ENCODE assay signal across 16 mouse cellular contexts in the genomic region with DNA sequence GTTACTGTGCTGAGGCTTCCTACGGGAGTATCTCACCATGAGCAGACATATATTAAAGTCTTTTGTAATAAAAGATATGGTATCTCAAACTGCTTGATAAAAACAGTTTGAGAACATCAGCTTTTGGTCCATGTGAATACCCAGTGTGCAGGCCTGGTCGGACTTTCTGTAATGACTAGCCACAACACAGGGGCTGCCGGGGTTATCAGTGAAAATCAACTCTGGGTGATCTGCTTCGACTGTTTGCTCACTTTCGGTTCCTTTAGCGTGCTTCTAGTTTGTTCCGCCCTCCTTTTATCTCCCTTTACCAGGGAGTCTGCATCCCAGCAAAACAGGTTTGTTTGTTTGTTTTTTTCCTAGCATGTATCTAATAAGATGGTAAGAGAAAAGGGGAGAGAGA. TPM values are rescaled to one million over a fixed set of nuclear protein-coding genes. Genes with fewer than 3 reads are reported as not detected.
DNase-seq lines count a peak whose midpoint lies in the region; ATAC-seq and TF ChIP-seq lines count a peak whose summit lies in the region.
"Had no signal": no experiment of that assay in that cellular context is flagged by ENCODE, and none has a peak within 500 bp of the region (broad histone marks: within the 10 kb centered on the region; RNA-seq: fewer than 3 reads in every experiment).

No protein-coding gene starts in this region.

- no peak for TF ChIP-seq CTCF in liver, embryonic 14.5 days (IDR thresholded peaks at IDR 0.05; ENCODE audit: low read depth)
- TF ChIP-seq CTCF in stomach, postnatal 0 days (IDR thresholded peaks at IDR 0.05; ENCODE audit: low read depth): no peak
- TF ChIP-seq CTCF in layer of hippocampus, adult 2 months (conservative IDR thresholded peaks at IDR 0.05): no peak

- peaks cover 16% of the 10 kb centered on the region for H3K4me1 ChIP-seq in kidney, embryonic 15.5 days
- H3K4me1 ChIP-seq in liver, embryonic 14.5 days (replicated peaks; ENCODE audit: control insufficient read depth in 2 of 2, insufficient read depth in 2 of 2, low read length in 1 of 2): peaks cover 43 to 49% of the 10 kb centered on the region in 2 experiments
- no peaks in the 10 kb centered on the region for H3K4me1 ChIP-seq in stomach, postnatal 0 days (replicated peaks; ENCODE audit: control insufficient read depth, insufficient read depth)
- H3K4me1 ChIP-seq in hindbrain, embryonic 12.5 days: peaks cover 3% of the 10 kb centered on the region; the same call in 1 of the 2 replicates

- no peak overlapping the region for H3K9ac ChIP-seq in kidney, embryonic 15.5 days
- peak overlapping the region; percentile 74 for H3K9ac ChIP-seq in liver, embryonic 14.5 days (replicated peaks)
- no peak overlapping the region for H3K9ac ChIP-seq in stomach, postnatal 0 days (ENCODE audit: low read length)
- H3K9ac ChIP-seq in hindbrain, embryonic 12.5 days: no peak overlapping the region
- H3K9ac ChIP-seq: embryonic facial prominence, embryonic 12.5 days had no signal

- 0 out of 2 replicates have a peak, but pooled peaks have one; percentile 50 for TF ChIP-seq EP300 in liver, embryonic 14.5 days (IDR thresholded peaks at IDR 0.05; ENCODE audit: low read depth)
- TF ChIP-seq EP300 in stomach, postnatal 0 days (optimal IDR thresholded peaks at IDR 0.05): no peak

- WGBS in kidney, embryonic 15.5 days: 68% methylated on average over 7 of the region's 7 CpGs
- WGBS in liver, embryonic 14.5 days (ENCODE audit: insufficient replicate concordance): 5% methylated on average over 7 of the region's 7 CpGs
- WGBS in stomach, postnatal 0 days: 56% methylated on average over 7 of the region's 7 CpGs
- WGBS in hindbrain, embryonic 12.5 days: 74% methylated on average over 7 of the region's 7 CpGs

- H3K36me3 ChIP-seq in kidney, embryonic 15.5 days: no peaks in the 10 kb centered on the region
- no peaks in the 10 kb centered on the region for H3K36me3 ChIP-seq in liver, embryonic 14.5 days (replicated peaks; ENCODE audit: control insufficient read depth, insufficient read depth, low read depth)
- H3K36me3 ChIP-seq in stomach, postnatal 0 days (ENCODE audit: control insufficient read depth, insufficient read depth, low read length): no peaks in the 10 kb centered on the region
- H3K36me3 ChIP-seq in hindbrain, embryonic 12.5 days: no peaks in the 10 kb centered on the region
- H3K36me3 ChIP-seq: embryonic facial prominence, embryonic 12.5 days; heart, embryonic 13.5 days; midbrain, embryonic 10.5 days had no signal

- DNase-seq in kidney, postnatal 25 days: no peak
- DNase-seq in induced T-regulatory cell, adult 2 months (ENCODE audit: low read depth): peak; percentile 13
- peak; percentile 57 to 68 (median 61) for DNase-seq in liver, embryonic 14.5 days (ENCODE audit: low read depth in 3 of 3, low spot score in 3 of 3)
- DNase-seq in stomach, postnatal 0 days (ENCODE audit: low spot score): no peak
- no peak for DNase-seq in layer of hippocampus, adult 2 months (ENCODE audit: low spot score in 2 of 2)
- DNase-seq in neural tube, embryonic 10.5 days (ENCODE audit: extremely low spot score, low spot score): no peak
- DNase-seq: cerebellum, adult 11-12 months; right cerebral cortex, postnatal 14 days; thymus, adult 2 months had no signal

- H3K4me2 ChIP-seq in kidney, embryonic 15.5 days: no peak overlapping the region
- H3K4me2 ChIP-seq in liver, embryonic 14.5 days (ENCODE audit: low read depth): peak overlapping the region; percentile 81
- H3K4me2 ChIP-seq in stomach, postnatal 0 days (replicated peaks; ENCODE audit: low read depth): no peak overlapping the region
- H3K4me2 ChIP-seq in hindbrain, embryonic 12.5 days (replicated peaks): no peak overlapping the region
- H3K4me2 ChIP-seq: embryonic facial prominence, embryonic 12.5 days had no signal

- no peak overlapping the region for H3K4me3 ChIP-seq in kidney, embryonic 15.5 days (replicated peaks)
- peak overlapping the region in 1 of 2 experiments; percentile 23; a peak in 2 of 4 replicates for H3K4me3 ChIP-seq in liver, embryonic 14.5 days (ENCODE audit: insufficient read depth in 1 of 2, low read depth in 2 of 2, low read length in 2 of 2)
- no peak overlapping the region for H3K4me3 ChIP-seq in stomach, postnatal 0 days (ENCODE audit: low read depth, low read length)
- H3K4me3 ChIP-seq in layer of hippocampus, adult 2 months: no peak overlapping the region
- H3K4me3 ChIP-seq in hindbrain, embryonic 12.5 days: no peak overlapping the region
- H3K4me3 ChIP-seq: embryonic facial prominence, embryonic 12.5 days; heart, embryonic 13.5 days; left cerebral cortex, adult 2 months; midbrain, embryonic 10.5 days; myocyte had no signal

- no peak for ATAC-seq in kidney, embryonic 15.5 days (replicated peaks; ENCODE audit: low FRiP score)
- ATAC-seq in liver, embryonic 14.5 days (ENCODE audit: insufficient read depth): peak; percentile 8
- no peak for ATAC-seq in stomach, postnatal 0 days (ENCODE audit: low FRiP score, low TSS enrichment)
- no peak for ATAC-seq in hindbrain, embryonic 12.5 days (ENCODE audit: low FRiP score)

- H3K27me3 ChIP-seq in kidney, embryonic 15.5 days: no peaks in the 10 kb centered on the region
- H3K27me3 ChIP-seq in liver, embryonic 14.5 days (ENCODE audit: control insufficient read depth, insufficient read depth, low read length): 0 out of 2 replicates have a peak, but pooled peaks cover 2% of the 10 kb centered on the region
- H3K27me3 ChIP-seq in stomach, postnatal 0 days (ENCODE audit: control insufficient read depth, insufficient read depth, low read length): no peaks in the 10 kb centered on the region
- peaks cover 10% of the 10 kb centered on the region for H3K27me3 ChIP-seq in hindbrain, embryonic 12.5 days
- H3K27me3 ChIP-seq: embryonic facial prominence, embryonic 12.5 days; heart, embryonic 13.5 days had no signal

- H3K9me3 ChIP-seq in kidney, embryonic 15.5 days (replicated peaks): no peaks in the 10 kb centered on the region
- H3K9me3 ChIP-seq in liver, embryonic 14.5 days (ENCODE audit: control insufficient read depth, low read length): no peaks in the 10 kb centered on the region
- H3K9me3 ChIP-seq in stomach, postnatal 0 days (ENCODE audit: control insufficient read depth, low read length): no peaks in the 10 kb centered on the region
- H3K9me3 ChIP-seq in hindbrain, embryonic 12.5 days (replicated peaks): no peaks in the 10 kb centered on the region
- H3K9me3 ChIP-seq: embryonic facial prominence, embryonic 12.5 days; heart, embryonic 13.5 days; midbrain, embryonic 10.5 days had no signal

- peak overlapping the region; percentile 83; the same call in 1 of the 2 replicates for H3K27ac ChIP-seq in kidney, embryonic 15.5 days
- H3K27ac ChIP-seq in liver, embryonic 14.5 days: peak overlapping the region; percentile 99
- H3K27ac ChIP-seq in stomach, postnatal 0 days (replicated peaks): peak overlapping the region; percentile 85; the same call in 1 of the 2 replicates
- H3K27ac ChIP-seq in layer of hippocampus, adult 2 months: no peak overlapping the region
- H3K27ac ChIP-seq in hindbrain, embryonic 12.5 days: no peak overlapping the region
- H3K27ac ChIP-seq: embryonic facial prominence, embryonic 12.5 days; left cerebral cortex, adult 2 months; midbrain, embryonic 10.5 days had no signal

RNA-seq across cellular contexts. Expression of a gene that starts 3.6 kb away (rescaled TPM):
- polyA plus RNA-seq in kidney, embryonic 15.5 days (2015; fragmentation: Nextera tagmentation; extraction: Ambion mirVana): 14.4 and 15.8 TPM in 2 replicates
- polyA plus RNA-seq in liver, embryonic 14.5 days (2012; rRNA removed): 3.3 TPM in 2 replicates
- 6.8 and 7.5 TPM in 2 replicates for polyA plus RNA-seq in liver, embryonic 14.5 days (2014; fragmentation: Nextera tagmentation; extraction: Ambion mirVana)
- 21.6 and 24.4 TPM in 2 replicates for polyA plus RNA-seq in stomach, postnatal 0 days (2015; fragmentation: Nextera tagmentation; extraction: Ambion mirVana)
- 1 to 10 TPM; 6.2 to 8.0 TPM for total RNA-seq in layer of hippocampus, adult 2 months (2021)
- polyA plus RNA-seq in hindbrain, embryonic 12.5 days (2016; fragmentation: Nextera tagmentation; extraction: Ambion mirVana): 4.5 and 4.7 TPM in 2 replicates

RNA-seq across cellular contexts. Expression of a gene that starts 26.5 kb away (rescaled TPM):
- 110 and 113 TPM in 2 replicates for polyA plus RNA-seq in kidney, embryonic 15.5 days (2015; fragmentation: Nextera tagmentation; extraction: Ambion mirVana)
- 5.3 and 5.5 TPM in 2 replicates for polyA plus RNA-seq in liver, embryonic 14.5 days (2012; rRNA removed)
- 7.3 and 9.5 TPM in 2 replicates for polyA plus RNA-seq in liver, embryonic 14.5 days (2014; fragmentation: Nextera tagmentation; extraction: Ambion mirVana)
- polyA plus RNA-seq in stomach, postnatal 0 days (2015; fragmentation: Nextera tagmentation; extraction: Ambion mirVana): 126 and 129 TPM in 2 replicates
- total RNA-seq in layer of hippocampus, adult 2 months (2021): 1 to 10 TPM; 6.0 to 9.0 TPM
- polyA plus RNA-seq in hindbrain, embryonic 12.5 days (2016; fragmentation: Nextera tagmentation; extraction: Ambion mirVana): 67.4 and 69.5 TPM in 2 replicates

Comparison
In these comparisons a context has a peak if more than half of its experiments do, and no peak if none do; other contexts are left out.
1. H3K27ac ChIP-seq: peak in kidney, embryonic 15.5 days (single experiment), liver, embryonic 14.5 days (single experiment) and stomach, postnatal 0 days (single experiment); none in layer of hippocampus, adult 2 months (single experiment) and hindbrain, embryonic 12.5 days (single experiment).
2. DNase-seq: peak in induced T-regulatory cell, adult 2 months (single experiment) and liver, embryonic 14.5 days (3 of 3); none in kidney, postnatal 25 days (0 of 2), stomach, postnatal 0 days (single experiment), layer of hippocampus, adult 2 months (0 of 2) and neural tube, embryonic 10.5 days (single experiment).